Mouse (Mus musculus) ovary, postnatal 36 days (tissue): ENCODE measurements around the gene Sdcbp2.
"Not testable (repeated sequence)": the region's sequence is repeated elsewhere in the genome, so short reads cannot be mapped to it uniquely, and the experiment has no call there.

ENCODE experiments used
- DNase-seq: peaks from one replicate; pipeline ENCODE4 v3.0.0; 2022; ENCODE audit warnings: low spot score, mixed read lengths

Sdcbp2 gene

GRCm38 (mm10) chr2:151569452-151569851 lies 3.0 kb upstream of the Sdcbp2 start:
- DNase-seq: no peak

- DNase-seq: no peak
Observed at GRCm38 (mm10) chr2:151573667-151574066, 1.2 kb downstream of the Sdcbp2 start.

GRCm38 (mm10) chr2:151574607-151575006 lies 2.2 kb downstream of the Sdcbp2 start:
- DNase-seq: no peak

GRCm38 (mm10) chr2:151575119-151575698 lies 2.8 kb downstream of the Sdcbp2 start:
- DNase-seq: no peak

- DNase-seq: peak; percentile 84
Observed at GRCm38 (mm10) chr2:151575699-151576389, 3.4 kb downstream of the Sdcbp2 start.

- no peak for DNase-seq
Observed at GRCm38 (mm10) chr2:151579183-151579582, 6.8 kb downstream of the Sdcbp2 start.

GRCm38 (mm10) chr2:151580945-151581344 lies 8.5 kb downstream of the Sdcbp2 start:
- no peak for DNase-seq

- no peak for DNase-seq
Observed at GRCm38 (mm10) chr2:151585934-151586333, 13.5 kb downstream of the Sdcbp2 start.

- DNase-seq: no peak
Observed at GRCm38 (mm10) chr2:151586807-151587206, 14.4 kb downstream of the Sdcbp2 start.

GRCm38 (mm10) chr2:151587306-151587705 lies 14.9 kb downstream of the Sdcbp2 start:
- DNase-seq: no peak

GRCm38 (mm10) chr2:151598068-151598467 lies 25.6 kb downstream of the Sdcbp2 start:
- no peak for DNase-seq

- DNase-seq: no peak
Observed at GRCm38 (mm10) chr2:151602106-151602505, 29.7 kb downstream of the Sdcbp2 start.

- DNase-seq: no peak
Observed at GRCm38 (mm10) chr2:151603630-151604029, 31.2 kb downstream of the Sdcbp2 start.

GRCm38 (mm10) chr2:151605437-151605987 lies 33.1 kb downstream of the Sdcbp2 start:
- no peak for DNase-seq

- no peak for DNase-seq
Observed at GRCm38 (mm10) chr2:151608435-151608834, 36.0 kb downstream of the Sdcbp2 start.

GRCm38 (mm10) chr2:151609974-151610373 lies 37.6 kb downstream of the Sdcbp2 start:
- no peak for DNase-seq

GRCm38 (mm10) chr2:151615779-151616178 lies 43.4 kb downstream of the Sdcbp2 start:
- not testable (repeated sequence) for DNase-seq

GRCm38 (mm10) chr2:151616551-151617329 lies 44.3 kb downstream of the Sdcbp2 start:
- no peak for DNase-seq

- DNase-seq: no peak
Observed at GRCm38 (mm10) chr2:151623776-151624175, 51.4 kb downstream of the Sdcbp2 start.

- no peak for DNase-seq
Observed at GRCm38 (mm10) chr2:151626296-151626695, 53.9 kb downstream of the Sdcbp2 start.

- DNase-seq: no peak
Observed at GRCm38 (mm10) chr2:151628011-151628410, 55.6 kb downstream of the Sdcbp2 start.

GRCm38 (mm10) chr2:151629310-151629709 lies 56.9 kb downstream of the Sdcbp2 start:
- no peak for DNase-seq
